Mouse (Mus musculus): Measurements from ENCODE around the gene Olfr483.

Gene Olfr483

DNA sequence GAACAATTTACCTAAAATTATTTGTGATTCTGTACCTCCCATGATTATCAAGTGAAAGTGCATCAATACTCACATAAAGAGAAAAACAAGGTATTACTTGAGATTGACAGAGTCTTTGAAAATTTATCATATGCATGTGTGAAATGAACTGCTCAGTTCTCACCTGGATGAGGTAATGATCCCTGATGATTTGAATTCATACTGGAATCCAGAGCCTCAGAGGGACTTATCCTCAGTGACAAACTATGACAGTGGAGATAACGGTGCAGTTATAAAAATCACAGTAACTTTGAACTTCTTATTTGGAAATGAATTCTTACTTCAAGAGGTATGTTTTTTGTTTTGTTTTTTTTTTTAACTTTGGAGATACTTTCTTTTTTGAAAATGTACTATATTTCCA lies at the start of gene Olfr483:
Gene Olfr483, plus strand, starts transcription at position 301 of the 400 bp plus-strand sequence.
- DNase-seq = no peak

- no peak for DNase-seq
Observed at GRCm38 (mm10) chr7:108067246-108067645, 33.4 kb upstream of the Olfr483 start, which contains the start of gene Olfr480. Gene Olfr480 (minus strand): TSS chr7:108067346.

- no peak for DNase-seq
Observed at GRCm38 (mm10) chr7:108079555-108079954, 21.1 kb upstream of the Olfr483 start, which contains the start of gene Olfr481. Gene Olfr481 (plus strand): TSS chr7:108079855.

GRCm38 (mm10) chr7:108097486-108097885 lies 3.2 kb upstream of the Olfr483 start, which contains the start of gene Olfr482:
Gene Olfr482 (minus strand): TSS chr7:108097586.
- no peak for DNase-seq

- no peak for DNase-seq
Observed at GRCm38 (mm10) chr7:108120681-108121080, 20.0 kb downstream of the Olfr483 start.

DNA sequence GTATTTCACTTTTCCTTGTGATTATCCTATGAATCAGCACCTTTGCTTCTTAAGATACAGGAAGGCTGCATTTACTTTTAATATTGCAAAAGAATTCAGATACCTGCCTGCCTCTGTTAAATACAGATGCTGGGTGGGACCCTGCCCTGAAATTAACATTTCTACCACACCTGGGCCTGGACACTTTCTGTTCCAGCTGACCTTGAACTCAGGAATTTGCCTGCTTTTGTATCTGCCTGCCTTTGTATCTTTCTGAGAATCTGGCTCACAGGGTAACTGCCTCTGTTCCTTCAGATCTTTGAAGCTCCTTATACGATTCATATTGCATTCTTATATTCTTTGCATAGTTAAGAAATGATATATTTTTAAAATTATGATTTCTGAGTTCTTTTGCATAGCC lies 20.8 kb downstream of the Olfr483 start:
- no peak for DNase-seq

GRCm38 (mm10) chr7:108127349-108127748 lies 26.7 kb downstream of the Olfr483 start, which contains the start of gene Olfr484:
Gene Olfr484 (minus strand): TSS chr7:108127449.
- no peak for DNase-seq

Measured in cerebellum, postnatal 10 days (tissue).